Mouse (Mus musculus): ENCODE results near the gene Gripap1. TPM values are rescaled to one million over a fixed set of nuclear protein-coding genes. Genes with fewer than 3 reads are reported as not detected.

Gripap1 gene
- polyA plus RNA-seq, 1 experiment: 184 TPM

GRCm38 (mm10) chrX:7772766-7773165, 16.8 kb upstream of the Gripap1 start:
- 51% methylated on average over 2 of the region's 2 CpGs for WGBS
- H3K4me1 ChIP-seq (ENCODE audit: control insufficient read depth, insufficient read depth, low read length): no peaks in the 10 kb centered on the region; the same call in 1 of the 2 replicates
- H3K4me3 ChIP-seq (replicated peaks; ENCODE audit: control insufficient read depth, low read depth, low read length): no peak overlapping the region
- TF ChIP-seq CTCF (IDR thresholded peaks at IDR 0.05; ENCODE audit: control insufficient read depth, insufficient read depth, low read length) (peak; percentile 32; the same call in 1 of the 2 replicates), POLR2A (IDR thresholded peaks at IDR 0.05; ENCODE audit: borderline replicate concordance, control insufficient read depth, low read depth, low read length) (no peak)
- H3K27ac ChIP-seq (ENCODE audit: control insufficient read depth, insufficient read depth, low read depth, low read length, poor library complexity): no peak overlapping the region

DNA sequence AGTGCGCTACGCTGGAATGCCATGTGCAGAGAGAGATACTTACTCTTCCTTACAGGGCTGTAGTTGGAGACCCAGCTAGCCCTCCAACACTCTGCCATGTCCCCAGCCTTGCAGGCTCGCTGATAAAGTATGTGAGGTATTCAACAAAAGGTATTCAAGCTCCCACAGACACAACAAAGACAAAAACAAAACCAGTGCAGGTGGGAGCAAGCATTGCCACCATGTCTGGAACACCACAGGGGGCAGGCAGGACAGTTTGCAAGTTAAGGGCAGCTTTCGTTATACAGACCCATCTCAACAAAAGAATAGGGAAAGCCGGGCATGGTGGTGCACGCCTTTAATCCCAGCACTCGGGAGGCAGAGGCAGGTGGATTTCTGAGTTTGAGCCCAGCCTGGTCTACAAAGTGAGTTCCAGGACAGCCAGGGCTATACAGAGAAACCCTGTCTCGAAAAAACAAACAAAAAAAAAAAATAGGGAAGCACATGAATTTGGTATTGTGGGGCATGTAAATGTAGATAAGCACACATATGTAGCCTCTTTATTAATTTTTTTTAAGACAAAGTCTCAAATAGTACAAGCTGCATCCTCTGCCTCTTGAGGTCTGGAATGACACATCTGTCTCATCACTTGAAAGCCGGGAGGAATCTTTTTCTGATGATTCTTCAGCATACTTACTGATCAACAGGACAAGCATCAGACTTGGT, 13.9 kb upstream of the Gripap1 start:
- H3K4me1 ChIP-seq (ENCODE audit: control insufficient read depth, insufficient read depth, low read length): no peaks in the 10 kb centered on the region; the same call in 1 of the 2 replicates
- TF ChIP-seq CTCF (IDR thresholded peaks at IDR 0.05; ENCODE audit: control insufficient read depth, insufficient read depth, low read length) (no peak), POLR2A (IDR thresholded peaks at IDR 0.05; ENCODE audit: borderline replicate concordance, control insufficient read depth, low read depth, low read length) (no peak)
- H3K27ac ChIP-seq (ENCODE audit: control insufficient read depth, insufficient read depth, low read depth, low read length, poor library complexity): no peak overlapping the region
- no peak overlapping the region for H3K4me3 ChIP-seq (replicated peaks; ENCODE audit: control insufficient read depth, low read depth, low read length)
- WGBS: 76% methylated on average over 9 of the region's 9 CpGs

DNA sequence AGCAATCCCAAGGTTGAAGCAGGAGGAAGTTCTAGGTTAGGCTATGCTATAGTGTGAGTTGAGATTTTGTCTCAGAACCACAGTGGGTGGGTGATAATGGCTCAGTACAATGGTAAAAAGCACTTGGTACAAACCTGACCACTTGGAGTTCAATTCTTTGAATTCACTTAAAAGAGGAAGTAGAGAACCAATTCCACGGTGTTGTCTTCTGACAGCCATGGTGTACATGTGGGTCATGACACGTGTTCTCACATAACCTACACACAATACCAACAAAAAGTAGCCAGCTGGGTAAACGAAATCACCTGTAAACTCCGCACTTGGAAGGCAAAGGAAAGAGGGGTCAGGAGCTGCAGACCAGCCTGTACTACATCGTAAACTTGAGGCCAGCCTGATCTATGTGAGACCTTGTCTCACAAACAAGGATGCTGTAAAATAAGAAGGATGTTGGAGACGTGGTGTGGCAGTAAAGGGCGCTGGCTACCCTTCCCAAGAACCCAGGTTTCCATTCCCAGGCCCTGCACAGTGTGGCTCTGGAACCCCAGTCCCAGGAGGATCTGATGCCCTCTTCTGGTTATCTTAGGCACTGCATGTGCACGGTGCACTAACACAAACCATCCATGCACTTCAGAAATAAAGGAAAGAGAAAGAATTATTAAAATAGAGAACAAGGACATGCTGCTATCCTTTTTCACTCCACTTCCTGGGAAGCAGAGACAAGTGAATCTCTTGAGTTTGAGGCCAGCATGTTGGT, 13.1 kb upstream of the Gripap1 start:
- 33% methylated on average over 8 of the region's 8 CpGs for WGBS
- H3K27ac ChIP-seq (ENCODE audit: control insufficient read depth, insufficient read depth, low read depth, low read length, poor library complexity): no peak overlapping the region

GRCm38 (mm10) chrX:7778450-7779244, 10.9 kb upstream of the Gripap1 start:
- WGBS: 40% methylated on average over 7 of the region's 7 CpGs
- Histone ChIP-seq H3K4me1 (ENCODE audit: control insufficient read depth, insufficient read depth, low read length) (no peaks in the 10 kb centered on the region; the same call in 1 of the 2 replicates), H3K27ac (ENCODE audit: control insufficient read depth, insufficient read depth, low read depth, low read length, poor library complexity) (peak overlapping the region; percentile 85), H3K4me3 (replicated peaks; ENCODE audit: control insufficient read depth, low read depth, low read length) (no peak overlapping the region)
- no peak for TF ChIP-seq POLR2A (IDR thresholded peaks at IDR 0.05; ENCODE audit: borderline replicate concordance, control insufficient read depth, low read depth, low read length)

More for the DNA sequence above, 13.1 kb upstream of the Gripap1 start:
- peak; percentile 58 for TF ChIP-seq CTCF (IDR thresholded peaks at IDR 0.05; ENCODE audit: control insufficient read depth, insufficient read depth, low read length)
- no peak for TF ChIP-seq POLR2A (IDR thresholded peaks at IDR 0.05; ENCODE audit: borderline replicate concordance, control insufficient read depth, low read depth, low read length)
- H3K4me3 ChIP-seq (replicated peaks; ENCODE audit: control insufficient read depth, low read depth, low read length): no peak overlapping the region
- no peaks in the 10 kb centered on the region; the same call in 1 of the 2 replicates for H3K4me1 ChIP-seq (ENCODE audit: control insufficient read depth, insufficient read depth, low read length)

DNA sequence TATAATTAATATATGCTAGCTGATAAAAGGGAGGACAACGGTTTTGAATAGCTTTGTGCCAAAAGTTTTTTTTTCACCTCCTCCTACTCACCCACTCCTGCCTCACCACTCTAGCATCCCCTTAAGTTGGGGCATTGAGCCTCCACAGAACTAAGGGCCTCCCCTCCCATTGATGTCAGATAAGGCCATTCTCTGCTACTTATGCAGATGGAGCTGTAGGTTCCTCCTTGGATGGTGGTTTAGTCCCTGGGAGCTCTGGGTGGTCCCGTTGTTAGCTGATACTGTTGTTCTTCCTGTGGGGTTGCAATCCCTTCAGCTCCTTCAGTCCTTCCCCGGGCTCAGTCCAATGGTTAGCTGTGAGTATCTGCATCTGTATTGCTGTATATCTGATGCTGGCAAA, 10.3 kb upstream of the Gripap1 start:
- WGBS: 32% methylated on average over 3 of the region's 3 CpGs
- TF ChIP-seq CTCF (IDR thresholded peaks at IDR 0.05; ENCODE audit: control insufficient read depth, insufficient read depth, low read length): no peak
- TF ChIP-seq POLR2A (IDR thresholded peaks at IDR 0.05; ENCODE audit: borderline replicate concordance, control insufficient read depth, low read depth, low read length): no peak
- H3K4me3 ChIP-seq (replicated peaks; ENCODE audit: control insufficient read depth, low read depth, low read length): no peak overlapping the region
- H3K27ac ChIP-seq (ENCODE audit: control insufficient read depth, insufficient read depth, low read depth, low read length, poor library complexity): peak overlapping the region; percentile 50
- H3K4me1 ChIP-seq (ENCODE audit: control insufficient read depth, insufficient read depth, low read length): no peaks in the 10 kb centered on the region; the same call in 1 of the 2 replicates

- WGBS: 82% methylated on average over 4 of the region's 4 CpGs
- Histone ChIP-seq H3K4me1 (ENCODE audit: control insufficient read depth, insufficient read depth, low read length) (no peaks in the 10 kb centered on the region), H3K27ac (ENCODE audit: control insufficient read depth, insufficient read depth, low read depth, low read length, poor library complexity) (no peak overlapping the region), H3K4me3 (replicated peaks; ENCODE audit: control insufficient read depth, low read depth, low read length) (no peak overlapping the region)
- TF ChIP-seq CTCF (IDR thresholded peaks at IDR 0.05; ENCODE audit: control insufficient read depth, insufficient read depth, low read length): no peak
Measured at GRCm38 (mm10) chrX:7782603-7783092, 6.9 kb upstream of the Gripap1 start.

GRCm38 (mm10) chrX:7790309-7790708, 744 bp downstream of the Gripap1 start:
- no peaks in the 10 kb centered on the region for H3K4me1 ChIP-seq (ENCODE audit: control insufficient read depth, insufficient read depth, low read length)
- WGBS: 15% methylated on average over 5 of the region's 5 CpGs
- peak overlapping the region; percentile 74 for H3K4me3 ChIP-seq (replicated peaks; ENCODE audit: control insufficient read depth, low read depth, low read length)
- TF ChIP-seq CTCF (IDR thresholded peaks at IDR 0.05; ENCODE audit: control insufficient read depth, insufficient read depth, low read length) (no peak), POLR2A (IDR thresholded peaks at IDR 0.05; ENCODE audit: borderline replicate concordance, control insufficient read depth, low read depth, low read length) (no peak)
- no peak overlapping the region for H3K27ac ChIP-seq (ENCODE audit: control insufficient read depth, insufficient read depth, low read depth, low read length, poor library complexity)

- 65% methylated on average over 3 of the region's 3 CpGs for WGBS
- peak; percentile 1; the same call in 1 of the 2 replicates for TF ChIP-seq CTCF (IDR thresholded peaks at IDR 0.05; ENCODE audit: control insufficient read depth, insufficient read depth, low read length)
- no peak for TF ChIP-seq POLR2A (IDR thresholded peaks at IDR 0.05; ENCODE audit: borderline replicate concordance, control insufficient read depth, low read depth, low read length)
- Histone ChIP-seq H3K4me3 (replicated peaks; ENCODE audit: control insufficient read depth, low read depth, low read length) (no peak overlapping the region), H3K27ac (ENCODE audit: control insufficient read depth, insufficient read depth, low read depth, low read length, poor library complexity) (no peak overlapping the region), H3K4me1 (ENCODE audit: control insufficient read depth, insufficient read depth, low read length) (no peaks in the 10 kb centered on the region)
Measured at GRCm38 (mm10) chrX:7793361-7793760, 3.8 kb downstream of the Gripap1 start.

All from bone marrow, adult 2 months (tissue).